Mouse (Mus musculus): ENCODE data around the gene Slc35f3.

Slc35f3 gene

GRCm38 (mm10) chr8:126298296-126299093 is at the start of gene Slc35f3:
Gene Slc35f3 (plus strand): TSS chr8:126298558.
- DNase-seq (ENCODE audit: low spot score), result no peak

DNA sequence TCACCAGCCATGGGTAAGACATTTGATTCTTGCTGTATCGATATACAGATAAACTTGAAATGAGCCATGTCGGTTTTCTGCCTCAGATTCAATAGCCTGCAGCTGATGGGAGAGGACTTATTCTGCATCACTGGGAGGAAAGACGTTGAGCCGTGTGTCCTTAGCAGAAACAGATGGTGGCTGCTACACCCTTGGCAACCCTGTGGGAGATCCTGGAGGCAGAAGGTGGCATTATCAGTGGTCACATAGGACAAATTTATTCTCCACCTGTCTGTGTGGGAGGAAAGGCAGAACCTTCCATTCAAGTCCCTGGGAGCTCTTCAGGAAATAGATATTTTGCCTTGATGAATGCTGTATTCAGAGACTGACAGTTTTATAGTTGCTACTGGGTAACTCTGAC is 47.9 kb upstream of the Slc35f3 start:
- no peak for DNase-seq (ENCODE audit: low spot score)

- no peak for DNase-seq (ENCODE audit: low spot score)
These were observed 41.6 kb upstream of the Slc35f3 start for GRCm38 (mm10) chr8:126256585-126257391.

DNA sequence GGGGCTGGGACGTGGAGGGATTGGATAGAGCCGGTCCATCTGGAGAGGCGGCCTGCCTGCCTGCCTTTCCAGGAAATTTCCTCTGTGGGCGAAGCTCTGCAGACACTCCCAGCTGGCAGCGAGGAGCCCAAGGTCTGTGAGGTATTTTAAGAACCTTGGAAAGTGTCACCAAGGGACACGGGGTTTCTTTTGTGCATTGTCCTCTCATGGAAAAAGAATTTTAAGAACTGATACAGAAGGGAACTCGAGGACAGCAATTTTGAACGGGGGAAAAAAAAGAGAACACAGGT is 41.0 kb upstream of the Slc35f3 start:
- no peak for DNase-seq (ENCODE audit: low spot score)

DNA sequence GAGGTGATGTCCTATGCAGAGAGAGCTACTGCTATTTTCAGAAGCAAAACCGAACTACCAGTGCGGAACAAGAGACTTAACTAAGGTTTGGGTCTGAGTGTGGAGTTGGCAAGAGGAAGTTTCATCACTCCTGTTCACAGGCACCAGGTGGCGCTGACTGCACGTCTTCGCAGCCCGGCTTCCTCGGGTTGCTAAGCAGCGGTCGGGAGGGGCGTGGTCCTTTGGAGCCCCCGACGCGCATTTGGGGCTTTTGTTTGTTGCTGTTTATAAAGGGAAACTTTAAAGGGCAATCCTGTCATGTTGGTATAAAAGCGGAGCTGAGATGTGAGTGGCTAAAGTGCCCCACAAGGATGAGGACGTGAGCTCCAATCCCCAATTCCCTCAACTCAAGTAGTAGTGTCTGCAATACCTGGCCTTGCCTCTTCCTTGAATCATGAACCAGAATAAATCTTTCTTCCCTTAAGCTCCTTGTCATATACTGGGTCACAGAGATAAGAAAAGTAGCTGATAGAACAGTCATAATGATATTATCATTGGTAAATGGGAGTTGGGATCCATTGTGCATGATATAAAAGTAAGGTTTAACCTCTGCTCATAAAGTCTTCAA is 40.1 kb upstream of the Slc35f3 start:
- peak; percentile 59 for DNase-seq (ENCODE audit: low spot score)

DNA sequence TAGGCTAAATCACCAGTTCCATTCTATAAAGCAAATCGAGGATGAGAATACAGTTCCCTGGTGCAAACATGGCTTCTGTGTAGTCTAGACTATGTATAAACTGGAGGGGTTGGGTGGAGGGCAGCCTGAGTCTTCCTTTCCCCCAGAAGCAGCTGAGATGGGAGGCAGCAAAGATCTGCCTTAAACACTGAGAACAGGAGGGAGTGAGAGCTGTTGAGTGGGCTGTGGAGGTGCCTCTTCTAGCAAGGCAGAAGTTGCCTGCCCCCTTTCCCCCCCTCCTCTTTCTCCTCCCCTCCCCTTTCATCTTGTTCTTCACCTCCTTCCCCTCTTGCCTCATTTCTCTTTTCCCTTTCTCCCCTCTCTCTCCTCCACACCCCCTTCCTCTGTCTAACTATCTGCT is 33.2 kb upstream of the Slc35f3 start:
- no peak for DNase-seq (ENCODE audit: low spot score)

GRCm38 (mm10) chr8:126267118-126267517 is 31.2 kb upstream of the Slc35f3 start:
- no peak for DNase-seq (ENCODE audit: low spot score)

- no peak for DNase-seq (ENCODE audit: low spot score)
These were observed 28.6 kb upstream of the Slc35f3 start for GRCm38 (mm10) chr8:126269733-126270132.

DNA sequence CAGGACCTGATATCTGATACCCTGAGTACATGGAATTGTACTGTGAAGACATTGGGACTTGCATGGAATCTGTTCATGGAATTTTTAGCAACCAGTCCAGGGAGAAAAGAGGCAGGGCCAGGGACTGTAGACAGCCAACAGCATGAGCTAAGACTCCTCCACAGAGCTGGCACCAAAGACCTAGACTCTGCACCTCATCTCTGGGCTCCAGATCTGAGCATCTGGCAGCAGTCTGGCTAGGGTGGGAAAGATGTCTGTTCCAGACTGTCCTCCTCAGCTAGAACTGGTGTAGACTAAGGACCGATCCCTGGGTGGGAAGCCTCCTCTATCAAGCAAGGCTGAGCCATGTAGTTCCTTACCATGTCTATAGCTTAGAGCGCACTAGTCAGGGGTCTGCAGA is 25.9 kb upstream of the Slc35f3 start:
- DNase-seq (ENCODE audit: low spot score), result no peak

GRCm38 (mm10) chr8:126273066-126273465 is 25.3 kb upstream of the Slc35f3 start:
- DNase-seq (ENCODE audit: low spot score), result peak; percentile 26

DNA sequence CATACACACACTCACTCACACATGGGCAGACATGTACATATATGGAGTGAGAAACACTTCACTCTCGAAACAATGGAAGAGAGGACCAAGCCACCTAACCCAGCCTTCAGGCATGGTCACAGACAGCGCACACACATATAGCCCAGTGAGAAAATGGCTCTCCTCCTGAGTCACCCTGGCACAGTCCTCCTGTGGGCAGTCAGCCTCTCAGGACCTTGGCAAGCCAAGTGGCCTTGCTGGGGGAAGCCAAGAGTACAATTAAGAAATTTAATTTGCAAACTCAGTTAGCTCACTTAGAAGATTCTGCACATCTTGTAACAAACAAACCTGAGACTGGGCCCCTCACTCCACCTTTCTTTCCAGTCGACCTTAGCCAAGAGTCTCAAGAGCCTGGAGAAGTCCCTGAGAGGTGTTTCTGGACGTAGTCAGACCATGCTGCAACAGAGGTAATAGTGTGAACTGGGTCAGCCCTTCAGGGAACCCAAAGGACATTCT is 23.4 kb upstream of the Slc35f3 start:
- DNase-seq (ENCODE audit: low spot score), result no peak

DNA sequence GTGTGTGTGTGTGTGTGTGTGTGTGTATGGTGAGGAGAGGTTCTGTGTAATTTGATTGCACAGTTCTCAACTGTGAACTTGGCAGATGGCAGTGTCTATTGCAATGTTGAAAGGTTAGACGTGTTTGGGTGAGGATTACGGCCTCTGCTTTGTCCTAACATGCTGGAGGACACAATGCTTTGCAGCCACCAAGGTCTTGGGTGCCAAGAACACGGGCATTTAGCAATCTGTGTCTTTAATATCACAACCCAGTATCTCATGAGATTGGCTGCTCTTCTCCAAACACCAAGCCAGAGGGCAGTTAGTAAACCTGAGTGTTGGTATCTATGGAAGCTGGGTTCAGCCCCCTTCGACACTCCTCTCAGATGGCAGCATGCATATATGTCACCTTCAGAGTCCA is 22.5 kb upstream of the Slc35f3 start:
- no peak for DNase-seq (ENCODE audit: low spot score)

- DNase-seq (ENCODE audit: low spot score), result no peak
These were observed 6.4 kb upstream of the Slc35f3 start for GRCm38 (mm10) chr8:126291951-126292350.

DNA sequence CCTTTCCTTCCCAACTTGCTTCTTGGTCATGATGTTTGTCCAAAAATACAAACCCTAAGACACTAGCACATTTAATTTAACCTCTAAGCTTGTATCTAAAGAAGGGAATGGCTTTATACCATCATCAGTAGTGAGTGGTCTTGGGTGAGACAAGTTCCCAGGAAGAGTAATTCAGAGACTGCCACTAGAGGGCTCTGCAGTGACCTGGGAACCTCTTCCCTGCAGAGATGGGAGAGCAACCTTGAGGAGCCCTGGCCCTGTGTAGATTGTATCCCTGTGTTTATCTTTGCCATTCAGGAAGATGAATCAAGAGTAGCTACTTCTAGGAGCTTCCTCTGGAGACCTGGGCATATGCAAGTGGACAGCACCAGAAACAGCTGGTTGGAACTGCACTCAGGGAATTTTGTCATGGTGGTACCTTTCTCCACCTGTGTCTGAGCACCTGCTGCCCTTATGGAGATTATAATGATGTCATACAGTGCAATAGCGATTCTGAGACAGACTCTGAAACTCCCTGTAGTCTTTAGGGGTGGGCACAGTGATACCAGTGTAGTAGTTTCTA is 993 bp upstream of the Slc35f3 start:
- no peak for DNase-seq (ENCODE audit: low spot score)

GRCm38 (mm10) chr8:126299333-126299732 is 975 bp downstream of the Slc35f3 start:
- DNase-seq (ENCODE audit: low spot score), result no peak

- no peak for DNase-seq (ENCODE audit: low spot score)
These were observed 2.0 kb downstream of the Slc35f3 start for GRCm38 (mm10) chr8:126300350-126300749.

DNA sequence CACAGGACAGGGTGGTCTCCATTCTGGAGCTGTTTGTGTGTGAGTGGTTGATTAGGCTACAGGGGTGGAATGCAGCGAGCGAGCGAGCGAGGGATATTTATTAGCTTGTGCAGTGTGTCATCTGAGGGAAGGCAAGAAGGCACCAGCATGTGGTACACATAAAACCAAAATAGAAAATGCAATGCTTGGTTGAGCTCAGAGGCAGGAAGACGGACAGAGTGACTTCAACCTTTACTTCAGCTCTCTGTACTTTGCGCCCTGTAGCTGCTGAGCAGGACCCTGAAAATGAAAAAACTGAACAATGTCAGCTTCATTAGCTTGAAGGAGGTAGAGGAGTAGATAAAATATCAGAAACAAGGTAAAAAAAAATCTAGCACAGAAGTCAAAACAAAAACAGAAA is 3.2 kb downstream of the Slc35f3 start:
- DNase-seq (ENCODE audit: low spot score), result no peak

DNA sequence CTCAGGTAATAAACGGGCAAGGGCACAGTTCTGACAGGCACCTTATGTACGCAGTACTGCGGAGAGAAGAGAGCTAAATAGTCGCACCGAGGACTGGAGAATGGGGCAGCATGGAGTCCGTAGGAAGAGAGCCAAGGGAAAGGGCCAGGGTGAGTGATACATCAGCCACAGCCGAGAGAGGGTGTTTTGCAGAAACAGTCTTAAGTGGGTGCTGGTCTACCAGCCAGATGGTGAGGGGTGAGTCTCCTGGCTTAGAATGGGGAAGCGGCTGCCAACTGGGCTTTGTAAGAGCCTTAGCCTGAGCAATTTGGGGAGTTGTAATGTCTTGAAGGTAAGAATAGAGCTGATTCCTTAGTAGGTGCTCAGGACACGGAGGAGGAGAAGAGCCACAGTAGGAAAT is 8.8 kb downstream of the Slc35f3 start:
- DNase-seq (ENCODE audit: low spot score), result no peak

DNA sequence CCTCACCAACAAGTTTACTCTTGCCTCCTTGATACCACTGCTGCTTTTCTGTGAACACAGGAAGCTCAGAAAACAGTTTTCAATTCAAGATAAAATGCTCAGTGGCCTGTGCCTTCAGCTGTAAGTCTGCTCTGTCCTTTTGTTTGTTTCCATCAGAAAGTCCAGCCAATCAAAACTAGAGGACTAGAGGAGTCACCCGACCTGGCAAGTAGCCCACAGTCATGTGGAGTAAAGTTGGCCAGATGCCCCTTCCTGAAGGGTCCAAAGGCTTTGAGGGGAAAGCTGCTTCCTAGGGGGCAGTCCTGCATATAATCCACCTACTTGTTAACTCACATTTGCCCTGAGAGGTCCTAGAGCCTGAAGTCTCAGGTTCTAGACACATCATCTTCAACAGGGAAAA is 10.7 kb downstream of the Slc35f3 start:
- DNase-seq (ENCODE audit: low spot score), result no peak

DNA sequence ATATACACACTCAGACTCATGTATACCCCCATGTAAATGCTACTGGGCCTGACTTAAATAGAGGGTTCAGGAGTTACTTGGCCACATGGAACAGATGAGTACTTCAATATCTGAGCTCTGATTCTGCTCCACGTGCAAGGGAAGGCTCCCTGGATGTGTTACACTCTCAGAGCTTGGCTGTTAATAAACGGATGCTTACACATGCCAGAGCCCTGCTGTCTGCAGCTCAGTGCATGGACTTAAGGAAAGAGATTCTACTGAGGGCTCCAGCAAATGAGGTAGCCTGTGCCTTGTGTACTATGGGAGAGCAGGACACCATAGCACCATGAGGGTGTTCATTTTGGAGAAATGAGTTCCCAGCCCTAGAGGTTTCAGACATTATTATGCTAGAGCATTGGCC is 26.6 kb downstream of the Slc35f3 start:
- DNase-seq (ENCODE audit: low spot score), result no peak

- no peak for DNase-seq (ENCODE audit: low spot score)
These were observed 27.8 kb downstream of the Slc35f3 start for GRCm38 (mm10) chr8:126326136-126326535.

GRCm38 (mm10) chr8:126326731-126327130 is 28.4 kb downstream of the Slc35f3 start:
- peak; percentile 13 for DNase-seq (ENCODE audit: low spot score)

- no peak for DNase-seq (ENCODE audit: low spot score)
These were observed 29.4 kb downstream of the Slc35f3 start for GRCm38 (mm10) chr8:126327786-126328185.
